Mouse (Mus musculus): ENCODE measurements around the gene Lrrc46.

DNA sequence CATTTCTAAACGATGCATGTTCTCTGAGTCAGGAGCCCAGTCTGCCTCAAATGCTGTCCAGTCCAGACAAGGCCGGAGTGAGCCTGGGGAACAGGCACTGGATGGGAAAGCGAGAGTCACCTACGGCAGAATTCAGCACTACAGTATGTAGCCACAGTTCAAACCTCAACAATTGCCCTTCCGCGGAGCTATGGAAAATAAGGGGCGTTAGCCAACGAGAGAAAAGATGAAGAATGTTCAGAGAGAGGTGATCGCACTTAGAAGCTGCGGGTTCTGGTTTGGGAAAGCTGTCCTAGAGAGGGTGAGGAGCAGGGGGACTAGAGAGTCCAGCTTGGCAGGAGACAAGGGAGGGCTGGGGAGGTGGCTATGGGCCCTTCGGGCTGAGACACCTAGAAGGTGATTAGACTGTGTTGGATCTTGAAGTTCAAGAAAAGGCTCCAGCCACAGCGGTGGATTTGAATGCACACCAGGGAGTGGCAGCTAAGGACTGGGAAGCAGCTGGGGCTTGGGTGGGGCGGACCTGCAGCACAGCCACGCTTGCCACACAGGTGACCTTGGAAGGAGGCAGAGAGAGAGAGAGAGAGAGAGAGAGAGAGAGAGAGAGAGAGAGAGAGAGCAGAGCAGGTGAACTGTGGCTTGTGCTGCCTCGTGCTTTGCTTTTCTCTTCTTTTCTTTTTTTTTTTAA is 43.8 kb upstream of the Lrrc46 start:
- no peak for TF ChIP-seq CTCF (IDR thresholded peaks at IDR 0.05; ENCODE audit: extremely low read depth, insufficient read length, insufficient replicate concordance, low read depth, low read length)
- no peak for TF ChIP-seq POLR2A (IDR thresholded peaks at IDR 0.05; ENCODE audit: low read depth, low read length)

Measured in small intestine, adult 2 months (tissue).